Mouse (Mus musculus) embryonic facial prominence, embryonic 10.5 days (tissue): ENCODE measurements around the gene Adamts3. TPM values are rescaled to one million over a fixed set of nuclear protein-coding genes. Genes with fewer than 3 reads are reported as not detected.

Experiments
- DNase-seq: peaks from one replicate; pipeline ENCODE4 v3.0.0-alpha.2; 2017; ENCODE audit warnings: low spot score
- H3K27ac ChIP-seq: fragments of 300-500 bp; sonication (generic); replicated peaks from 2 replicates; pipeline ENCODE4 v1.5.1; 2016; ENCODE audit warnings: mild to moderate bottlenecking
- H3K27me3 ChIP-seq: fragments of 300-500 bp; sonication (generic); replicated peaks from 2 replicates; pipeline ENCODE4 v1.6.1; 2016; ENCODE audit warnings: low read depth, mild to moderate bottlenecking; ENCODE audit not compliant: poor library complexity, severe bottlenecking
- H3K36me3 ChIP-seq: fragments of 300-500 bp; sonication (generic); replicated peaks from 2 replicates; pipeline ENCODE4 v1.6.1; 2016; ENCODE audit warnings: mild to moderate bottlenecking, moderate library complexity
- H3K4me1 ChIP-seq: fragments of 300-500 bp; sonication (generic); 2 replicates; pipeline ENCODE4 v1.6.1; 2016
- H3K4me3 ChIP-seq: fragments of 300-500 bp; sonication (generic); 2 replicates; pipeline ENCODE4 v1.5.1; 2016; ENCODE audit warnings: mild to moderate bottlenecking, moderate library complexity
- H3K9me3 ChIP-seq: fragments of 300-500 bp; sonication (generic); 2 replicates; pipeline ENCODE4 v1.6.1; 2016; ENCODE audit warnings: mild to moderate bottlenecking
- WGBS: fragments of 180-500 bp; shearing (Covaris S2); methylation state at CpG from one replicate; pipeline ENCODE4 v1.1.7; 2016; 5-methylcytosine and 5-hydroxymethylcytosine counted together
- polyA plus RNA-seq: library from polyadenylated mRNA; unstranded; fragments of >200 nt; fragmentation: Nextera tagmentation; extraction: Ambion mirVana; gene quantifications from 2 replicates; pipeline ENCODE4 v1.2.1, GENCODE M21; 2016

Adamts3 gene
- polyA plus RNA-seq, 1 experiment from 2014 or later: 4.0 TPM

DNA sequence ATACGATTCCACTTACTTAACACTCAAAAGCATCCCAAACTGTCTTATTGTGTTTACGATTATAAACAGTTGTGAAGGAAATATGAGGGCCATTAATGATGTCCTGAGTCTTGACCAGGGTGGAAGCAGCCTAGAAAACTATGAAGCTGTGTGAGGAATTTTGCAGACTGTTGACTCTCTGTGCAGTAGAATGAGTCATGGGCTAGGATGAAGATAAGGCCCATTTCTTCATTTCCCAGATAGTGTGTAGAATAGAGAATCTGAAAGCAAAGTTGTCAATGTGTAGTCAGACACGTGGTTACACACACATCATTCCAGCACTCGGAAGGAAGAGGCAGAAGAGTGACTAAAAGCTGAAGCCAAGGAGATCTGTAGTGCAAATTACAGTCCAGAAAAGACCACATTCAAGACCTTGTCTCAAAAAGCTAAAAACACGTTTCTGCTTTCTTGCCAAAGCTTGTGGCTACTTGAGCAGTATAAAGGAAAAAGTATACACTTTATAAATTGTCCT is 135.9 kb downstream of the Adamts3 start:
- H3K27ac ChIP-seq: no peak overlapping the region
- no peaks in the 10 kb centered on the region for H3K36me3 ChIP-seq
- no peaks in the 10 kb centered on the region for H3K9me3 ChIP-seq
- 86% methylated on average over 5 of the region's 5 CpGs for WGBS
- H3K4me1 ChIP-seq: no peaks in the 10 kb centered on the region
- no peaks in the 10 kb centered on the region for H3K27me3 ChIP-seq
- DNase-seq: no peak
- H3K4me3 ChIP-seq: no peak overlapping the region

- Histone ChIP-seq H3K4me3 (no peak overlapping the region), H3K9me3 (no peaks in the 10 kb centered on the region), H3K4me1 (no peaks in the 10 kb centered on the region), H3K36me3 (no peaks in the 10 kb centered on the region), H3K27ac (no peak overlapping the region), H3K27me3 (no peaks in the 10 kb centered on the region)
- WGBS: 88% methylated on average over 2 of the region's 2 CpGs
- DNase-seq: no peak
These were observed 138.0 kb downstream of the Adamts3 start for GRCm38 (mm10) chr5:89745112-89745511.

DNA sequence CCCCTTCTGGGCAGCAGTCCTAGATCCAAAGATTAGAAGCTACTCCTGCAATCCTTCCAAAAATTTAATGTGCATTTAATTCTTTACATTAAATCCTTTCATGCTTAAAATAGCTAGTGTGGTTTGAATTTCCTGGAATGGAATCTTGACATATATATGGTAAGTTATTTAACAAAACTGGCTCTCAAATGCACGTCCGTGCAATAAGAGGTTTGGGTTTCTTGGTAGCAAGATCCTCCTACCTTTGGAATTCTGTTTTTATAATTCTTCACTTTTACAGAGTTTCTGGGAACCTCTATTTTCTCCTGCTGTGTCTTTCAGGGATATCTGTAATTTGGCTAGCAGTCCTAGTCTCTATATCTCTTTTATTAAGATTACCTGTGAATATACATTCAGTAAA is 148.4 kb downstream of the Adamts3 start:
- no peak for DNase-seq
- 94% methylated on average over 2 of the region's 2 CpGs for WGBS
- Histone ChIP-seq H3K27me3 (no peaks in the 10 kb centered on the region), H3K4me3 (no peak overlapping the region), H3K4me1 (no peaks in the 10 kb centered on the region), H3K9me3 (no peaks in the 10 kb centered on the region), H3K27ac (no peak overlapping the region), H3K36me3 (no peaks in the 10 kb centered on the region)

- DNase-seq: no peak
- H3K4me3 ChIP-seq: no peak overlapping the region
- H3K36me3 ChIP-seq: no peaks in the 10 kb centered on the region
- no peak overlapping the region for H3K27ac ChIP-seq
- H3K27me3 ChIP-seq: no peaks in the 10 kb centered on the region
- 85% methylated on average over 3 of the region's 3 CpGs for WGBS
- peaks cover 9% of the 10 kb centered on the region; the same call in 1 of the 2 replicates for H3K9me3 ChIP-seq
- H3K4me1 ChIP-seq: no peaks in the 10 kb centered on the region
These were observed 152.7 kb downstream of the Adamts3 start for GRCm38 (mm10) chr5:89730411-89730810.

- Histone ChIP-seq H3K9me3 (peaks cover 9% of the 10 kb centered on the region; the same call in 1 of the 2 replicates), H3K4me1 (no peaks in the 10 kb centered on the region), H3K27ac (no peak overlapping the region), H3K4me3 (no peak overlapping the region), H3K36me3 (no peaks in the 10 kb centered on the region), H3K27me3 (no peaks in the 10 kb centered on the region)
- DNase-seq: no peak
- WGBS: 83% methylated on average over 3 of the region's 3 CpGs
These were observed 155.0 kb downstream of the Adamts3 start for GRCm38 (mm10) chr5:89728117-89728516.

GRCm38 (mm10) chr5:89727497-89728057 is 155.6 kb downstream of the Adamts3 start:
- no peaks in the 10 kb centered on the region for H3K27me3 ChIP-seq
- no peak overlapping the region for H3K4me3 ChIP-seq
- no peak overlapping the region for H3K27ac ChIP-seq
- DNase-seq: no peak
- H3K36me3 ChIP-seq: no peaks in the 10 kb centered on the region
- WGBS: 88% methylated on average over 6 of the region's 6 CpGs
- H3K9me3 ChIP-seq: peaks cover 9% of the 10 kb centered on the region; the same call in 1 of the 2 replicates
- H3K4me1 ChIP-seq: no peaks in the 10 kb centered on the region

- Histone ChIP-seq H3K36me3 (no peaks in the 10 kb centered on the region), H3K27ac (no peak overlapping the region), H3K4me3 (no peak overlapping the region), H3K4me1 (no peaks in the 10 kb centered on the region), H3K9me3 (no peaks in the 10 kb centered on the region), H3K27me3 (no peaks in the 10 kb centered on the region)
- WGBS: 45% methylated on average over 2 of the region's 2 CpGs
- DNase-seq: no peak
These were observed 168.6 kb downstream of the Adamts3 start for GRCm38 (mm10) chr5:89714552-89714951.

DNA sequence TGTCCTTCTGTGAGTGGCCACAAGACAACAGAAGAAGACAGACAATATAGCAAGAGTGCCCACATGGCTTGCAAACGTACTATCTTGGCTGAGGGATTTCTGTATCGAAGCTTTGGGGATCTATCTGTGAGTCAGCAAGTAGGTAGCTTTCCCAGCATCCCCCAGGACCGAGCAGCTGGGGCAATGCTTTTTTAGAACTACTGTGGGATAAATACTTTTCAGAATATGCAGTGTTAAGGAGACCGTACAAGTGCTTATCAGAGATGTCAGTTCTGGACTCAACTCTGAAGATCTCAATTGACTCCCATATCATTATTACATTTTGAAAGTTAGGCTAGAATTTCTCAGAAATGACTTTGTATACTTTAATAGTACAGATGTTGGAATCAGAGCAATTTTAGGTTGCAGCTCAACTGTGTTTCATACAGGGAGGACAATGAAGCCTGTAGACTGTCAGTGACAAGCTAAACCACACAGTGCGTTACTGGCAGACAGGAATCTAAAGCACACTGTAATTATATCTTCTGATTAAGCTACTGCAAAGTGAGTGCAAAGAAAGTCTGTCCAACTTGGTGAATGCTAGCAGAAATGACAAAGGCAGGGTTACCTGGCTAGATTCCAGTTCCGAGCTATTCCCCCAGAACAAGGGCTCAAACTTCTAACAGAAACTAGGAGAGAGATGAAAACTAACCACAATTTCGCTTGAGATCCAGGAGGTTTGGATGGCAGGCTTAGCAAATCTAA is 171.8 kb downstream of the Adamts3 start:
- H3K27me3 ChIP-seq: no peaks in the 10 kb centered on the region
- DNase-seq: no peak
- WGBS: 86% methylated on average over 7 of the region's 7 CpGs
- H3K27ac ChIP-seq: no peak overlapping the region
- H3K36me3 ChIP-seq: peaks cover 4% of the 10 kb centered on the region; the same call in 1 of the 2 replicates
- H3K4me3 ChIP-seq: no peak overlapping the region
- no peaks in the 10 kb centered on the region for H3K4me1 ChIP-seq
- no peaks in the 10 kb centered on the region for H3K9me3 ChIP-seq

GRCm38 (mm10) chr5:89709459-89709858 is 173.7 kb downstream of the Adamts3 start:
- 61% methylated on average over 4 of the region's 4 CpGs for WGBS
- DNase-seq: no peak
- no peaks in the 10 kb centered on the region for H3K27me3 ChIP-seq

GRCm38 (mm10) chr5:89704264-89704663 is 178.9 kb downstream of the Adamts3 start:
- Histone ChIP-seq H3K4me3 (no peak overlapping the region), H3K27me3 (no peaks in the 10 kb centered on the region), H3K36me3 (peaks cover 7% of the 10 kb centered on the region; the same call in 1 of the 2 replicates), H3K9me3 (no peaks in the 10 kb centered on the region), H3K27ac (no peak overlapping the region), H3K4me1 (no peaks in the 10 kb centered on the region)
- no peak for DNase-seq
- 70% methylated on average over 1 of the region's 1 CpGs for WGBS

More at GRCm38 (mm10) chr5:89709459-89709858, 173.7 kb downstream of the Adamts3 start:
- Histone ChIP-seq H3K36me3 (peaks cover 7% of the 10 kb centered on the region; the same call in 1 of the 2 replicates), H3K4me1 (no peaks in the 10 kb centered on the region), H3K4me3 (no peak overlapping the region), H3K9me3 (no peaks in the 10 kb centered on the region), H3K27ac (no peak overlapping the region)

GRCm38 (mm10) chr5:89701241-89702007 is 181.7 kb downstream of the Adamts3 start:
- Histone ChIP-seq H3K4me3 (no peak overlapping the region), H3K4me1 (no peaks in the 10 kb centered on the region), H3K36me3 (0 out of 2 replicates have a peak, but pooled peaks cover 3% of the 10 kb centered on the region), H3K27me3 (no peaks in the 10 kb centered on the region), H3K9me3 (no peaks in the 10 kb centered on the region), H3K27ac (no peak overlapping the region)
- WGBS: 89% methylated on average over 9 of the region's 9 CpGs
- DNase-seq: no peak

GRCm38 (mm10) chr5:89687826-89688225 is 195.3 kb downstream of the Adamts3 start:
- Histone ChIP-seq H3K4me1 (no peaks in the 10 kb centered on the region), H3K27me3 (no peaks in the 10 kb centered on the region), H3K27ac (no peak overlapping the region), H3K9me3 (no peaks in the 10 kb centered on the region), H3K36me3 (no peaks in the 10 kb centered on the region), H3K4me3 (no peak overlapping the region)
- DNase-seq: no peak
- 91% methylated on average over 1 of the region's 1 CpGs for WGBS
